Comparison of ENCODE assay signal across 10 mouse cellular contexts in the genomic region with DNA sequence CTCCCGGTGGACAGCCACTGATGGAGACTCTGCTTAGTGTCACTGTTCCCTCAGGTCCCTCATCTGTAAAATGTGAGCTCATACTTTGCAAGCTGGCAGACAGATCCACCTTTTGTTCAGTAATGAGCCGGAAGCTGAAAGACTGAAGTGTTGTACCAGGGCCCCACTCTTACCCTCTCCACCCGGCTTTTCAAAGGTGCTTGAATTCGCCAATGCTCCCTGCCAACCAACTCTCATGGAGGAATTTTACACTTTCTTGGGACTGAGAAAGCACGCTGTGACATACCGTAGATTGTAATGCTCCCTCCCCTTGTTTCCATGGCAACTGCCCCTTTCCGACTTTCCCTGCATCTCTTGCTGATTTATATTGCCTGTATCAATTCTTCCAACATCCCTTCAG. TPM values are rescaled to one million over a fixed set of nuclear protein-coding genes. Genes with fewer than 3 reads are reported as not detected.
DNase-seq lines count a peak whose midpoint lies in the region; ATAC-seq lines count a peak whose summit lies in the region.
"Had no signal": no experiment of that assay in that cellular context is flagged by ENCODE, and none has a peak within 500 bp of the region (broad histone marks: within the 10 kb centered on the region; RNA-seq: fewer than 3 reads in every experiment).

No protein-coding gene starts in this region.

- intact Hi-C loops in heart, postnatal 25 days (cut with DNase I): loop anchor here (5.0 kb wide), 1 partner anchor 233 kb away; no protein-coding TSS in a partner anchor

- H3K27ac ChIP-seq in heart, embryonic 15.5 days: no peak overlapping the region
- H3K27ac ChIP-seq in embryonic facial prominence, embryonic 14.5 days (replicated peaks; ENCODE audit: low read depth, low read length): no peak overlapping the region
- H3K27ac ChIP-seq in liver, embryonic 12.5 days: no peak overlapping the region
- peak overlapping the region; percentile 37; the same call in 1 of the 2 replicates for H3K27ac ChIP-seq in midbrain, embryonic 14.5 days (replicated peaks; ENCODE audit: low read depth, low read length)
- H3K27ac ChIP-seq: stomach, embryonic 15.5 days had no signal

- 35% methylated on average over 7 of the region's 7 CpGs for WGBS in heart, embryonic 15.5 days
- WGBS in embryonic facial prominence, embryonic 14.5 days: 32% methylated on average over 7 of the region's 7 CpGs
- 53% methylated on average over 7 of the region's 7 CpGs for WGBS in liver, embryonic 12.5 days (ENCODE audit: insufficient replicate concordance)
- 5% methylated on average over 7 of the region's 7 CpGs for WGBS in midbrain, embryonic 14.5 days

- H3K9ac ChIP-seq in heart, embryonic 15.5 days: no peak overlapping the region
- H3K9ac ChIP-seq in embryonic facial prominence, embryonic 14.5 days (ENCODE audit: low read depth, low read length): no peak overlapping the region
- 0 out of 2 replicates have a peak overlapping the region, but pooled peaks have one; percentile 9 for H3K9ac ChIP-seq in liver, embryonic 12.5 days
- H3K9ac ChIP-seq in midbrain, embryonic 14.5 days (replicated peaks; ENCODE audit: low read length): no peak overlapping the region; the same call in 1 of the 2 replicates
- H3K9ac ChIP-seq: stomach, embryonic 15.5 days had no signal

- no peak for ATAC-seq in heart, embryonic 15.5 days (replicated peaks; ENCODE audit: insufficient number of reproducible peaks, insufficient read depth, low FRiP score, low read depth)
- no peak for ATAC-seq in embryonic facial prominence, embryonic 14.5 days (ENCODE audit: low read depth)
- ATAC-seq in liver, embryonic 12.5 days: no peak
- ATAC-seq in midbrain, embryonic 14.5 days (ENCODE audit: low FRiP score, low TSS enrichment): peak; percentile 40; the same call in 1 of the 2 replicates

- 0 out of 2 replicates have a peak overlapping the region, but pooled peaks have one; percentile 5 for H3K4me2 ChIP-seq in heart, embryonic 15.5 days
- H3K4me2 ChIP-seq in embryonic facial prominence, embryonic 14.5 days (ENCODE audit: low read depth, low read length): peak overlapping the region; percentile 10; the same call in 1 of the 2 replicates
- peak overlapping the region; percentile 63 for H3K4me2 ChIP-seq in liver, embryonic 12.5 days
- peak overlapping the region; percentile 38 for H3K4me2 ChIP-seq in midbrain, embryonic 14.5 days (ENCODE audit: low read length)

- H3K9me3 ChIP-seq in heart, embryonic 15.5 days (replicated peaks): no peaks in the 10 kb centered on the region
- no peaks in the 10 kb centered on the region for H3K9me3 ChIP-seq in embryonic facial prominence, embryonic 14.5 days (ENCODE audit: control insufficient read depth, low read length)
- no peaks in the 10 kb centered on the region for H3K9me3 ChIP-seq in liver, embryonic 12.5 days (replicated peaks)
- no peaks in the 10 kb centered on the region for H3K9me3 ChIP-seq in midbrain, embryonic 14.5 days (ENCODE audit: control insufficient read depth, low read length)
- H3K9me3 ChIP-seq: stomach, embryonic 15.5 days had no signal

- H3K4me3 ChIP-seq in heart, embryonic 15.5 days: no peak overlapping the region
- H3K4me3 ChIP-seq in embryonic facial prominence, embryonic 14.5 days (ENCODE audit: low read depth, low read length): no peak overlapping the region
- peak overlapping the region; percentile 45 for H3K4me3 ChIP-seq in liver, embryonic 12.5 days
- H3K4me3 ChIP-seq in midbrain, embryonic 14.5 days (replicated peaks; ENCODE audit: low read depth, low read length): no peak overlapping the region
- H3K4me3 ChIP-seq: stomach, embryonic 15.5 days had no signal

- no peaks in the 10 kb centered on the region for H3K27me3 ChIP-seq in heart, embryonic 15.5 days
- H3K27me3 ChIP-seq in embryonic facial prominence, embryonic 14.5 days (replicated peaks; ENCODE audit: control insufficient read depth, insufficient read depth, low read length): no peaks in the 10 kb centered on the region
- H3K27me3 ChIP-seq in liver, embryonic 12.5 days (replicated peaks): 0 out of 2 replicates have a peak, but pooled peaks cover 7% of the 10 kb centered on the region
- no peaks in the 10 kb centered on the region for H3K27me3 ChIP-seq in midbrain, embryonic 14.5 days (ENCODE audit: control insufficient read depth, insufficient read depth, low read length)
- H3K27me3 ChIP-seq: stomach, embryonic 15.5 days had no signal

- H3K36me3 ChIP-seq in heart, embryonic 15.5 days: peaks cover 26% of the 10 kb centered on the region
- H3K36me3 ChIP-seq in embryonic facial prominence, embryonic 14.5 days (ENCODE audit: control insufficient read depth, insufficient read depth, low read length): peaks cover 27% of the 10 kb centered on the region
- peaks cover 30% of the 10 kb centered on the region for H3K36me3 ChIP-seq in liver, embryonic 12.5 days
- peaks cover 26% of the 10 kb centered on the region for H3K36me3 ChIP-seq in midbrain, embryonic 14.5 days (ENCODE audit: control insufficient read depth, insufficient read depth, low read length)

- DNase-seq in heart, postnatal 25 days (ENCODE audit: low spot score): no peak
- peak; percentile 53 for DNase-seq in embryonic facial prominence, embryonic 14.5 days (ENCODE audit: low spot score)
- DNase-seq in midbrain, embryonic 14.5 days: peak; percentile 87
- DNase-seq in thymus, postnatal 10 days (ENCODE audit: low spot score in 2 of 2): no peak
- DNase-seq in kidney, adult 11 months: no peak
- DNase-seq in cerebellum, adult 8-10 months: no peak
- DNase-seq: heart, adult 11 months had no signal

- H3K4me1 ChIP-seq in heart, embryonic 15.5 days (replicated peaks): peaks cover 27% of the 10 kb centered on the region
- no peaks in the 10 kb centered on the region; the same call in 1 of the 2 replicates for H3K4me1 ChIP-seq in embryonic facial prominence, embryonic 14.5 days (ENCODE audit: control insufficient read depth, insufficient read depth, low read length)
- H3K4me1 ChIP-seq in liver, embryonic 12.5 days: peaks cover 24% of the 10 kb centered on the region
- peaks cover 11% of the 10 kb centered on the region for H3K4me1 ChIP-seq in midbrain, embryonic 14.5 days (ENCODE audit: control insufficient read depth, insufficient read depth, low read length)
- H3K4me1 ChIP-seq: stomach, embryonic 15.5 days had no signal

RNA-seq across cellular contexts. Expression of a gene that starts 34.1 kb away (rescaled TPM):
- polyA plus RNA-seq in heart, embryonic 15.5 days (2015; fragmentation: Nextera tagmentation; extraction: Ambion mirVana): 0.15 and 0.42 TPM in 2 replicates
- total RNA-seq in heart, postnatal 25 days (2021): 1 to 10 TPM in 1 of 2 experiments, under 1 TPM in 1; 0.57 to 1.3 TPM
- polyA plus RNA-seq in embryonic facial prominence, embryonic 14.5 days (2014; fragmentation: Nextera tagmentation; extraction: Ambion mirVana): 0.26 and 0.81 TPM in 2 replicates
- polyA plus RNA-seq in liver, embryonic 12.5 days (2016; fragmentation: Nextera tagmentation; extraction: Ambion mirVana): 0.19 and 0.39 TPM in 2 replicates
- polyA plus RNA-seq in midbrain, embryonic 14.5 days (2014; fragmentation: Nextera tagmentation; extraction: Ambion mirVana): 0.50 and 0.59 TPM in 2 replicates

Comparison
In these comparisons a context has a peak if more than half of its experiments do, and no peak if none do; other contexts are left out.
1. H3K4me2 ChIP-seq: peak in every context shown above with its lines; median percentile 63 in liver, embryonic 12.5 days; 38 in midbrain, embryonic 14.5 days; 10 in embryonic facial prominence, embryonic 14.5 days; 5 in heart, embryonic 15.5 days.
2. DNase-seq: peak in embryonic facial prominence, embryonic 14.5 days (single experiment) and midbrain, embryonic 14.5 days (single experiment); none in heart, postnatal 25 days (single experiment), thymus, postnatal 10 days (0 of 2), kidney, adult 11 months (single experiment) and cerebellum, adult 8-10 months (single experiment).